Comparison of ENCODE assay signal across 17 mouse cellular contexts in the genomic region with DNA sequence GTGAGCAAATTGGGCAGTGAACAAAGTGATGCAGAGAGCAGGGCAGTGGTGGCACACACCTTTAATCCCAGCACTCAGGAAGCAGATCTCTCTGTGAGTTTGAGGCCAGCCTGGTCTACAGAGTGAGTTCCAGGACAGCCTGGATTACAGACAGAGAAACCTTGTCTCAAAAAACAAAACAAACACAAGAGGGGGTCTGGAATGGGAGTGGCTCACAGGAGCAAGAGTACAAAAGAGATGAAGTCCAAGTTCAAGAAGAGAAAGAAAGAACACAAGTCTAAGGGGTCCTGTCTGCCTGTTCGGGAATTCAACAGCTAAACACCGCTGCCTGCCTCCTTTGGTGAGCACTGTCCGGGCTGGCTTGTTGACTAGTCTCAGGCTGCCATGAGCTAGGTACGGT.
"Had no signal": no experiment of that assay in that cellular context is flagged by ENCODE, and none has a peak within 500 bp of the region (broad histone marks: within the 10 kb centered on the region; RNA-seq: fewer than 3 reads in every experiment).

No protein-coding gene starts in this region.

- H3K36me3 ChIP-seq: lung, embryonic 15.5 days had no signal

- H3K4me2 ChIP-seq: lung, embryonic 15.5 days; midbrain, embryonic 11.5 days; midbrain, embryonic 13.5 days; midbrain, embryonic 15.5 days; neural tube, embryonic 12.5 days had no signal

- H3K4me3 ChIP-seq: lung, embryonic 15.5 days; megakaryocyte, embryonic 14.5 days; midbrain, embryonic 13.5 days; midbrain, embryonic 15.5 days; neural tube, embryonic 12.5 days had no signal

- H3K9me3 ChIP-seq: lung, embryonic 15.5 days; midbrain, embryonic 15.5 days; neural tube, embryonic 12.5 days had no signal

- H3K9ac ChIP-seq: lung, embryonic 15.5 days; midbrain, embryonic 13.5 days; midbrain, embryonic 15.5 days; neural tube, embryonic 12.5 days had no signal

- H3K27me3 ChIP-seq: midbrain, embryonic 13.5 days; neural tube, embryonic 12.5 days had no signal

- ATAC-seq: lung, postnatal 0 days; midbrain, embryonic 13.5 days; midbrain, embryonic 15.5 days had no signal

- H3K27ac ChIP-seq: lung, embryonic 15.5 days; macrophage; midbrain, embryonic 13.5 days; midbrain, embryonic 15.5 days; neural tube, embryonic 12.5 days had no signal

- DNase-seq: lung, adult 2 months; lung, postnatal 14 days; lung, postnatal 36 days; right cerebral cortex, postnatal 25 days; right cerebral cortex, postnatal 4 days; spleen, adult 18-20 months; thymus, adult 18-20 months; thymus, postnatal 14 days; thymus, postnatal 36 days had no signal
